Mouse (Mus musculus) olfactory bulb, adult 2 months (tissue): ENCODE data around the gene Cldn3.

Experiments used
- CTCF ChIP-seq: fragments of 200-500 bp; IDR thresholded peaks from 2 replicates; pipeline ENCODE4 v1.5.1; 2012; ENCODE audit warnings: low read depth, mild to moderate bottlenecking, low read length, moderate library complexity; ENCODE audit not compliant: insufficient read depth
- POLR2A ChIP-seq: fragments of 200-500 bp; IDR thresholded peaks from 2 replicates; pipeline ENCODE4 v1.6.1; 2012; ENCODE audit warnings: mild to moderate bottlenecking, low read depth, low read length, moderate library complexity; ENCODE audit not compliant: insufficient read depth

DNA sequence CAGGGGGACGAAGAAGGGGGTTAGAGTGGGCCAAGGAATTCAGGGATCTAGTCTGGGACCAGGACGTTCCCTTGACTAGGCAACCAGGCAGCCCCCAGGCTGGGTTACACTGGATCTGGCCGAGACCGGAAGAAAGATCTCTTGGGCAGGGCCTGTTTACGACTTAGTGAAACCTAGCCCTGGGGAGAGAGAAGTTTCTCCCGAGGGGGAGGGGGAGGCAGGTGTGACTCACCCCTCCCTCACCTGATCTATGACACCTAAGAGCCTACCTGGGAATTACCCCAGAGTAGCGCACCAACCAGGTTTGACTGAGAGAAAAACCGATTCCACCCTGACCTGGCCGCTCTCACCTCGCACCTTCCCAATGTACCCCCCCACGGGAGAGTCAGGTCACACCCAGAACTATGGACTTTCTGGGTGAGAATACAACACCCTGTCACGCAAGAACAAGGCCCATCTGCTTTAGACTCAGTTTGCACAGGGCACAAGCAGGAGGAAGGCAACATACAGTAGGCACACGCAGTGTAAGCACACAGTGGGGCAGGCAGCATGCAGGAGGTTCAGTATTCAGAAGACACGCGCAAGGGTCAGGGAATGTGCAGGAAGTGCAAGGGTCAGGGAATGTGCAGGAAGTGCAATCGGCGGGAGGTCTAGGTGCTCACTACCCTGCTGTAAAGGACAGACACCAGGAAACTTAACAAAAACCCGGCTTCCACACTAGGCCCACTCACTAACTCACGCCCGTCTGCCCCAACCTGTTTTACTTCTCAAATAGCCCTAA is 18.7 kb upstream of the Cldn3 start:
- no peak for TF ChIP-seq CTCF
- no peak for TF ChIP-seq POLR2A
